Mouse (Mus musculus) WW6 (cell line): ENCODE data around the gene Eef1a2.
"Not testable (repeated sequence)": the region's sequence is repeated elsewhere in the genome, so short reads cannot be mapped to it uniquely, and the experiment has no call there.

Experiments
- DNase-seq: peaks from one replicate; pipeline ENCODE4 v3.0.0-alpha.2; 2013; ENCODE audit warnings: low read depth, low spot score

Gene Eef1a2

DNA sequence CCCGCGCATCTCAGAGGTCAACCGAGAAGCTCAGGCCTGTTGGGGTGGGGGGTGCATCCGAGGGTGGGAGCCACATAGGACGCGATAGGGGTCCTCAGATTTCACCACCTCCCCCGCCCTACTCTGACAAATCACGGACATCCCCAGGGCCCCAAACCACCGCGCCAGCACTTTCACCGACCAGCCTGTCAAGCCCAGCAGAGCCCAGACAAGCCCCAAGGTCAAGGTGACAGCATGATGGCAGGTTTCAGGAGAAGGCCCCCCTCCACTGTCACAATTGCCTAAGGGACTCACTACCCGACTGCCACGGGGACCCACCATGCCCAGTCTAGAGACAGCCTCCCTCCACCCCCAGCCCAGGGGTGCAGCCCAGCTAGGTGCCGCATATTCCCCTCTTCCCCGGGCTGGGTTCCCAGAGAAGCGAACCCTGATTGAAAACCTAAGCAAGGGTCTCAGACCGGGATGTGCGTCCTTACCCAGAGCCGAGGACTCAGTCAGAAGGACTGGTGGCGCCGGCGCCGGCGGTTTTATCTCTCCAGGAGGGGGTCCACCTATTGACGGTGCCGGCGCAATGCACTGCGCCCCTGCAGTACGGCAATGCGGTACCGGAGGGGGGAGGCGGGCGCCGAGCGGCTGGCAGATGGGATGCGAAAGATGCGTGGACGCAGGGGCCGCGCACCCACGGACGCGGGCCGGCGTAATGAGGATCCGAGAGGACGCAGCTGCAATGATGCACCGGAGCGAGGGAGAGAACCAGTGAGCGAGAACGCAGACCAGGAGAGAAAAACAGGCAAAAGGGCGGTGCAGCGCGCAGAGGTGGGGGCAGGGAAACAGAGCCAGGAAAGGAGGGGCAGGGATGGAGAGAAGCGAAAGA is at the start of gene Eef1a2:
Gene Eef1a2, minus strand, starts transcription at position 767 of the 874 bp plus-strand sequence.
- DNase-seq, result no peak

DNA sequence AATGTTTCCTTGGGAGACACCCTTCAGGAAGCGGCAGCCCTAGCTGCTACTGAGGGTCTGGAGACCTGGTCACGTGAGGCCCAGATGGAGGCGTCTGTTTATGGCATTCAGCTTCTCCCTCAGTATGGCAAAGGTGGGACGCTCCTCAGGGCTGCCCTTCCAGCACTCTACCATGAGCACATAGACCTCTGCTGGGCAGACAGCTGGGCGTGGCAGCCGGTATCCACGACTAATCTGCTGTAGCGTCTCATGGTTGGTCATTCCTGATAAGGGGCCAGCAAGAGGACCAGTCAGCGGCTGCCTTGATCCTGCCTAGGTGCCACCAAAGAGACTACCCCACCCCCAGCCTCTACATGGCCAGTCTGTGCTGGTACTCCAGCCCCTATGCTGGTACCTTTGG is 49.3 kb upstream of the Eef1a2 start:
- DNase-seq, result no peak

DNA sequence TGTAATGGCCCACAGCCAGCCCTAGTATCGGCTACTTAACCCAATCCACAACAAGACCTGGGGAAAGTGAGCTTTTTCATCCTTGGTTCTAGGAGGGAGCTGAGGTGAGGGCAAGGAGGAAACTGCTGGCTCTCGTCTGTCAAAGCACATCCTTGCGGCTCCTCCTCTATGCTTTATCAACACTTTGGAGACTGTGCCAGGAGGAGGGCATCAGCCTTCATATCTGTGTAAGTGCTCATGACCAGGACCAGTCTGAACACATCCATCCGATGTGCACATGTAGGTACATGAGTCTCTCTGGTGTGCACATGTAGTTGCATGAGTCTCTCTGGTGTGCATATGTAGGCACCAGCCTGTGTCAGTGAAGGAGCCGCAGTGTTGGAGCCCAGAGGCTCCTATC is 48.9 kb upstream of the Eef1a2 start:
- no peak for DNase-seq

DNA sequence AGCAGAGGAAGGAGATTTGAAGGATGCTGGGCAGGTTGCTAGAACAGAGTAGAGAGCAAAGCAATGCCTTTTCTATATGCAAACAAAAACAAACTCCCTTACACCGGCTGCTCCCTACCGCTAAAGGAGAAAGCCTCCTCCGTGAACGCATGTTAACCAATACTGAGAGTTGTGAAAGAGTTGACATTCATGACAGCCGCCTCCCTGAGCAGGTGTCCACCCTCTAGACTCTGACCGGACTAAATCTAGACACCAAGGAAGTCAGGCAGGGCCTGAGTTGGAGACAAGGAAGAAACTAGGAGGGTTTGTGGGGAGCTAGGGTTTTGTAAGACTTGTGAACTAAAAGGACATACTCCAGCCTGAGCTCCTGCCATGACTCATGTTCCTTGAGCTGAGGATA is 46.1 kb upstream of the Eef1a2 start:
- DNase-seq, result no peak

DNA sequence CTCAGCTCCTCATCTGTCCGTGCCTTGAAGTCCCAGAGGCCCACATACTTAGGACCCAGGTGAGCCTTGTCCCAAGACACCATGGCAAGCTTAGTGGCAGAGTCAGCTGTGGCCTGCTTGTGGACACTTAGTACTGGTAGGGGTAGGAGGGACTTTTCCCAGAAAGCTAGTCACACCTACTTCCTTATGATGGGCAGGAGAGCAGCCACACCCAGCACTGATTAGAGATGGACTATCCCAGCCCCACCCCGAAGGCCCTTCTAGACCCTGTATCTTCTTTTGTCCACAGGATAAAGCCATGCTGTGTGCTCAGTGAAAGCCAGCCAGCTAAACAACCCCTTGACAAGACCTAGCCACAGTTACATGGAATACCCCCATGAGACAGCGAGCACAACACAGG is 45.6 kb upstream of the Eef1a2 start, which contains the start of gene Ptk6:
Gene Ptk6, minus strand, starts transcription at position 368 of the 400 bp plus-strand sequence.
- DNase-seq, result no peak

DNA sequence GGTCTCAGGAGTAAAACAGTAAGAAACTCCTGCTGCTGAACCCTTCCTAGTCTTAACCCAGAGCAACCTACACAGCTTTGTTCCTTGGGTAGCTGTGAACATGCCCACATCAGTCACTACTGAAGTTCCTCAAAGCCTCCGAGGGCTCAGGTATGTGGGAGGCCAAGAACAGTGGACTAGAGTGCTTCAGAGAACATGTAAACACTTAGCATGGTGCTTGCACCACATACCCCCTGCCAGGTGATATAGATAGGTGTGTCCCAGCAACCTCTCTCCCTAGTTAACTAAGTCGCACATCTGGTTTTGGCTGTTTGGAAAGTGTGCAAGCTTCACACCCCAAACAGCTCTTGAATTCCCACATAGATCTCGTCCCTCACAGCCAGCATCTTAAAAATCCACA is 44.8 kb upstream of the Eef1a2 start:
- no peak for DNase-seq

DNA sequence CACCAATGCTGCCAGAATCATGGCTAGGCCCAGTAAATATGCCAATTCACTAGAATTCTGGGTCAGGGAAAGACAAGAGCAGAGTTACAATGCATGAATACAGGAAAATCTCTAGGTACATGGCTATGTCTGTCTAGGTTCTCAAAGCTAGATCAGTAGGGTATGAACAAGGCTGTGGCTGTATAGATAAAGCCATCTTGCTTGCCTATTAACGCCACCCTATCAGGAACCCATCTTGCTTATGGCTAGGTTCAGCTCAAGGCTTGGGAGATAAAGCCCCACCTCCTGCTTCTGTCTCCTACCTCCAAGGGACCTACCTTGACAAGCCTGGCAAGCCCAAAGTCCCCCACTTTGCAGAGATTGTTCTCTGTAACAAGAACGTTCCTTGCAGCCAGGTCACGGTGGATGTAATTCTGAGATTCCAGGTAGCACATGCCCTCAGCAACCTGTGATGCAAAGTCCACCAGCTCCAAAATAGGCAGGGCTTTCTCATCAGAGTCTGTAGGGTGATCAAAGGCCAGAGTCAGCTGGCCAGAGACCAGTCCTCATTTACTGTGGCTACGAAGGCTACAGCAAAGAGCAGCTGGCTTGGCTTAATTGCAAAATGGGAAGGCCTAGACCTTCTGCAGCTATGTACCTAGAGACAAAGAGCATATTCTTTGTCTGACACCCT is 40.0 kb upstream of the Eef1a2 start:
- DNase-seq, result no peak

DNA sequence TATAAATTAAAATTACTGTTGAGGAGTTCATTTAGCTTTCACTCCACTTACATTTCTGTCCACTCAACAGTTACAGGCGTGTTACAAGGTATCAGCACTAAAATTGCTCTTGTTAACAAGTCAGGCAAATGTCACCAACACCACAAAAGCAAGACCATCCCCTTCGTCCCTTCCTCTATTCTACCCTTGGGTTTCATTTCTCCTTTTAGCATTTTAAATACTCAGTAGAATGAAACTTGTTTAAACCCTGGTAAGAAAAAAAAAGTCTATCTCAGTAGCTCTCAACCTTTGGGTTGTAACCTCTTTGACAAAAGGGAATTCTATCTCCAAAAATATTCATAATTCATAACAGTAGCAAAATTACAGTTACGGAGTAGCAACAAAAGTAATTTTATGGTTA is 36.2 kb upstream of the Eef1a2 start:
- no peak for DNase-seq

DNA sequence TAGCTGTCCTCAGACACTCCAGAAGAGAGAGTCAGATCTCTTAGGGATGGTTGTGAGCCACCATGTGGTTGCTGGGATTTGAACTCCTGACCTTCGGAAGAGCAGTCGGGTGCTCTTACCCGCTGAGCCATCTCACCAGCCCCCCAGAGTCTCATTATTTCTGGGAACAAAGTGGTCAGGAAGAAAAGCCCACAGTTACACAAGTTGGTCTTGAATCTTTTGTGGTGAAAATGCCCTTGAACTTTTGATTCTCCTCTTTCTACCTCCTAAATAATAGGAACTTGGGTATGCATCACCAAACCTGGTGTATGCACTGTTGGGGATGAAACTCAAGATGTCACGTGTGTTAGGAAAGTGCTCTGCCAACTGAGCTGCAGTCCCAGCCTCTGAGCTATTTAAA is 35.1 kb upstream of the Eef1a2 start:
- no peak for DNase-seq

DNA sequence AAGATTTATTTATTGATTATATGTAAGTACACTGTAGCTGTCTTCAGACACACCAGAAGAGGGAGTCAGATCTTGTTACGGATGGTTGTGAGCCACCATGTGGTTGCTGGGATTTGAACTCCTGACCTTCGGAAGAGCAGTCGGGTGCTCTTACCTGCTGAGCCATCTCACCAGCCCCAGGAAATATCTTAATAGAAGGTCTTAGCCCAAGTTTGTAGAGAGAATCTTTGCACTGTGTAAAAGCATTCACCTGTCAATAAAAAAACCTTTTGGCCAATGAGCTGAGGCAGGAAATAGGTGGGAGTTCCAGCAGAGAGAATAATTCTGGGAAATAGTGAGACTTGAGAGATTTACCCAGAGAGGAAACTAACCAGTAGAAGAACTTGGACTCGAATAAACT is 34.6 kb upstream of the Eef1a2 start:
- not testable (repeated sequence) for DNase-seq

DNA sequence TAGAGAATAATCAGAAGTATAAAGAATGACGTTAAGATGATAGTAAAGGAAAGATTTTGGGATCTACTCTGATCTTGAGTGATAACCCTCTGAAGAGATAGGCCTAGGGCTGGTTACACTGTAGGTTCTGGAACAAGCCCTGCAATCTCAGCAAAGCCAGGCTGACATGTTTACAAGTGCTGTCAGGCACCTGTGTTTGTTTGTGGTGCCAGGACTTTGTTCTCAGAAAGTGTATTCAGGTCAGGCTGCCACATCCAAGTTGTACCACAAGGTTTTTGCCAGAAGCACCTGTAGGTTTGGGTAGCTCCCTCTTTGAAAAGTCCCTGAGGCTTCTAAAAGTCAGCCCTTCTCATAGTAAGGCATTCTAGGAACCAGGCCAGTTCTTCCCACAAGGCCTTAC is 32.5 kb upstream of the Eef1a2 start:
- DNase-seq, result no peak

DNA sequence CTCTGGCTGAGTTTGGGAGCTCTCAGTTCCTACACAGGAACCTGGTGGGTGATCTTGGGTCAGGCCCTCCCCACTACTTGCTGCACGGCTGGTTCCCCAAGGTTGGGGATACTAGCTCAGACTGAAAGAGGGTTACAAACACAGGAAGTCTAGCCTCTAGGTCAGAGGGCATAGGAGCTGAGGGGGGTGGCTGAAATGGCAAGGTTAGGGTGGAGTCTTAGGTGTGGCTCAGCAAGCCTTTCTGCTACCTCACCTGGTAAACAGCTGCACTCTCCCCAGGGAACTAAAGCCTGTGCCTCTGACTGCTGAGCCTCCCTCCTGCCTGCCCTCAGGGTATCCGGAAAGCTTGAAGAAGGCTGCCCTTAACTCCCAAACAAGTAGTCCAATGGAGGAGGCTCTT is 31.9 kb upstream of the Eef1a2 start:
- DNase-seq, result peak; percentile 47

DNA sequence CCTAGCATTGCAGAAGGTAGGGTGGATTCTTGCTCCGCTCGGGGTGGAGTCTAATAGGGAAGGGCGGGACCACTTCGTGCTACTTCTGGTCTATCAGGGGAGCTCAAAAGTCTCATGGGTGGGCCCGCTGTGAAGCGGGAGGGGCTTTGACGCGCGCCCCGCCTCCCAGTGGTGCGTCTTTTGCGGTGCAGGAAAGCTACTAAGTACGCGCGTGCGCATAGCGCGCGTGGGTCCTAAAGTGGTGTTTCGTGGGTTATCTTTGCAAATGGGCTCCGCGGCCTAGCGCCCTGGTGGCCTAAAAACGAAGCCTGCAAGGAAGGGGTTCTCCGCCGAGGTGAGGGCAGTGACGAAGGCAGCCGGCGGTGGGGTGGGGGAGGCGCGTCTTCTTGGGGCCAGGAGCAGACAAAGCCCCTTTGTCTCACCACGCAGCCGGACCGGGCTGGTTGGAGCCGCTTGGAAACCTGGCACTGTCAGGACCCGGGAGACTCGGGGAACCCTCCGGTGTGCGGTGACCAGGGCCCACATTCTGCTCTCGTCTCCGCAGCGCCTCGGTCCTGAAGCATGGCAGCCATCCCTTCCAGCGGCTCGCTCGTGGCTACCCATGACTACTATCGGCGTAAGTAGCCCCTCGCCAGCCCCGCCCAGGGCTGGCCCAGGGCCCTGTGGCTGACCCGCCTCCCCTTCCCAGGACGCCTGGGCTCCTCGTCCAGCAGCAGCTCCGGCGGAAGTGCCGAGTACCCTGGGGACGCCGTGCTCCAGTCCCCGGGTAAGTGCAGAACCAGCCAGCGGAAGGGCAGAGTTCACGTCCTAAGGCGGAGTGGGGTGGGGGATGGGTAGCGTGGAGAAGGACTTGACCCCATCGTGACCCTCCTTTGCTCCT is 30.5 kb upstream of the Eef1a2 start, which contains the start of gene Ppdpf:
Gene Ppdpf, plus strand, starts transcription at position 127 of the 880 bp plus-strand sequence.
- DNase-seq, result peak; percentile 74

DNA sequence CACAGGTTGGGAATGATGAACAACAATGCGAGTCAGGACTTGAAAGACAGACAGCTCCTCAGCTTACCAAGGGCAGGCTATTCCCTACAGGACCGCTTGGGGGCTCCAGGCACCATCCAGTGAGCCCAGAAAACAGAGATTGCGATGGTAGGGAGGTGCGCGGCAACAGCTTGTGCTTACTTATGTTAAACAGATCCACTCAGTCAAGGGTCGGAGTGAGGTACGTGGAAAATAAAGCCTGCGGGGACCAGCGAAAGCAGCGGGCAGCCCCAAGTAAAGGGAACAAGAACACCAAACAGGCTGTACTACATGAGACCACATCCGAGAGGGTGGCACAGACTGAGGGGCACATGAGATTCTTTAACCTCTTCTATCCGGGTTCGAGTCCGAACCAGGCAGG is 29.8 kb upstream of the Eef1a2 start:
- DNase-seq, result peak; percentile 69

DNA sequence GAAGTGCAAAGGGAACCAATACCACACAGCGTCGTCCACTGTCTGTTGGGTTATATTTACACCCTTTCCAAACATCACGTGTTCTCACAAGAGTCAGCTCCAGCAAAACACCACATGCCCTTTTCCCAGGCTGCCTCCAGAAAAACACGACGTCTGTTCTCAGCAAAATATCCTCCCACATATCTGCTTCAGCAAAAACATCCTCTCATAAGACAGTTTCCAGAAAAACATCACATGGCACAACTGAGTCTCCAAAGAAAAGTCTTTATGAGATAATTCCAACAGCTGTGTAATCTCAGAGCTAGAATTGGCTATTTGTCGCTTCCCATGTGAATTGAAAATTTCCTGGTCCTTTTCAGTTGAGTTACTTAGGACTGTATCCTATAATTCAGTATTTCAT is 24.1 kb upstream of the Eef1a2 start:
- no peak for DNase-seq

DNA sequence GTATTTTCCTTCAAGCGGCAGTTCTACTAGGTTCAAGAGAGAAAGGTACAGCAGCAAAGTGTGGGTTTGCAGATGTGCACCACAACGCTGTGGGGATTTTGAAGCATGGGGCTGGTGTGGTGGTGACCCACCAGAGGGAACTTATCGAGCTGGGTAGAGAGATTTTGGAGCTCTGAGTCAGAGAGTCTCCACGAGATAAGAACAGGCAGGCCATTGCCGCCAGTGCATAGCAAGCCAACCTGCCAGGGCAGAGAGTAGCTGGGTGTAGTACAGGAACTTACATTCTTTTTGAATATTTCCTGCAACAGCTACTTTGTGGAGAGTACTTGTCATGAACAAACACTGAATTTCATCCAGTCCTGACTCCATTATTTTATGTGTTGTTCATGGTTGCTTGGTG is 21.7 kb upstream of the Eef1a2 start:
- DNase-seq, result no peak

DNA sequence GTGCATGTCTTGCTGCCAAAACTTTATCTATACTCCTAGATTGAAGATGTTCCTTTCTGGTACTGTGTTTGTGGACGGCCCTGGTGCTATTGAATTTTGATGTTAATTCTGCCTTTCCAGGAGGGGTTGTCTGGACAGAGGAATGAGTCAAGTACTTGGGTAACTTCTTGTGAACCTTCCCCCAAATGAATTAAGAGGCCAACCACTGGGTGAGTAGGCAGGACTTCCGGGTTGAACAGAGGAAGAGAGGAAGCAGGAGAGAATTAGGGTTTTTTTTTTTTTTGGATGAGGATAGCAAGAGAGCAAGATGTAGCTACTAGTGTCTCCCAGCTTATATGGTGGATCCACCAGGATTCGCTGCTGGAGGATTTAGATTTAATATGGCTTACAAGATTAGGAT is 21.2 kb upstream of the Eef1a2 start:
- no peak for DNase-seq

DNA sequence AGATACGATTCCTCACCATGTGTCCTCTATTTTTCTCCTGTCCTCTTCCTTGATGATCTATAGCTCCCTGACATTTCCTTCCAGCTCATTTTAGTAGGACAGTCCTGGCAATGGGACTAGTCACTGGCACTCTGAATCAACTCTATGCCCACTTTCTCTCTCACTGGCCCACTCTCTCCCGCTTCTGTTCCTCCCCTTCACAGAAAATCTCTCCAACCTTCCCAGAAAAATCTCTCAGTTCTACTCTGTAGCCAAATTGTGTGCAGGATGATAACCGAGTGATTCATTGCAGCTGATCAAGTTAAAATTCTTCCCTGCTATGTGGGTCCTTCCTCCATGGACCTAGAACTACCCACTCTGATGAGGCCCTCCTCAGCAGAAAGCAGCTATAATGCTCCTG is 17.8 kb upstream of the Eef1a2 start:
- no peak for DNase-seq

DNA sequence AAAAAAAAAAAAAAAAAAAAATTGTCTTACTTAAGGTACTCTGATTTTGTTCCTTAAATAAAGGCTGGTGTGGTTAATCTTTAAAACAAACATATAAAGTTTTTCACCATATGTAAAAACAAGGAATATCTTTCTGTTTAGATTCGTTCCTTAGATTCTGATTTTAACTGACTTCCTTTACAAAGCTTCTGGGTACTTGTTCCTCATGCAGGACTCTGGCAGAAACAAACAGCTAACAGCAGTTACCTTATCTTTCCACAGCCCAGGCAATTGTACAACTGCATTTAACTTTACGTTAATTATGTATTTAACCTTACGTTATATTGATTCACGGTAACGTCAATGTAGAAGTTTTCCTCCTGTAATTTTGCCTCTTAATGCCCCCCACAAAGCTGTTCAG is 9.7 kb upstream of the Eef1a2 start:
- no peak for DNase-seq

DNA sequence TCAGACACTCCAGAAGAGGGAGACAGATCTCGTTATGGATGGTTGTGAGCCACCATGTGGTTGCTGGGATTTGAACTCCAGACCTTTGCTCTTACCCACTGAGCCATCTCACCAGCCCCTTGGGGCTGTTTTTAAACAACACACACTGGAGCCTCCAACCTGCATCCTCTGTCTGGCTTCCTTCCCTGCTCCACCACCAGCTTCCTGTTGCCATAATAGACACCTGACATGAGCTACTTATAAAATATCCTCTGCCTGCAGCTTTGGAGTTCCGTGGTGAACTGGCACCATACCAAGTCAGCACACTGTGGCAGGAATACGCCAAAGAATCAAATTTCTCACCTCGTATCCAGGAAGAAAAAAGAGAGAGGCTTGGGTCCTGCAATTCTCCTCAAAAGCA is 4.0 kb upstream of the Eef1a2 start:
- DNase-seq, result no peak

DNA sequence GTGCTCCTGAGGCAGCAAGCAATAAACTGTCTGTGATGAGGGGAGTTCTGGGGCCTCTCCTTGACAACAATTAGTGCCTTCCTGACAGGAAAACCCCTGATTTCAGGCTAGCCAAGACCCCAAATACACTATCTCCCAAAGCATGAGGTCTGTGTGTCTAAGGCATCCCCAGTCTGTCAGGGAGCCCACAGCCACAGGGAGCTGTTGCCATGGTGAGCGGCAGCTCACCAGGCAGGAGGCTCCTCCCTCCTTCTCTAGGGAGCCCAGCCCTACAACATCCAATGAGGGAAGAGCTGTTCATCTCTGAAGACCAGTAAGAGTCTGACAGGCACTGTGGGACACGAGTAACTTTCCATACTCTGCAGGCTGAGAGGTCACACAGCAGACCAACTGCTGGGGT is 3.0 kb upstream of the Eef1a2 start:
- DNase-seq, result no peak

DNA sequence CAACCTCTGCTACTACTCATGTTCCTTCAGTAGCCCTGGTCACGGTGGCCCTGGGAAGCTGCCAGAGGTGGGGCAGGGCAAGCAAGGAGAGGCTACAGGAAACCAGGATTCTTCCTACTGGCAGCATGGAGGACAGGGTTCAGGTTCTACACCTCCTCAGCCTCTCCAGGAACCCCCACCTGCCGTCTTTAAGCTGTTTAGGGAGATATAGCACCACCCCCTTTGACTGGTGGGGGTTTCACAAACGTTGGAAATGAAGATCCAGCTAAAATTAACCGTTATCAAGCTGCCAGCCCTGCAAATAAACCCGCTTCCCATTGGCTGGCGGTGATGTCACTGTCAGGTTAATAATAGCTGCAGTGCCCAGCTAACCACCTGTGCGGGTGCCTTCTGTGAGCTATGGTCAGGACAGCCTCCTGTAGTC is 2.3 kb upstream of the Eef1a2 start:
- no peak for DNase-seq
